Mouse (Mus musculus) splenic B cell, adult 2 months (primary cell): ENCODE measurements around the gene Midn.

Experiments used
- DNase-seq: peaks from one replicate; pipeline ENCODE4 v3.0.0-alpha.2; 2011; ENCODE audit warnings: low read depth, low spot score
- H3K27me3 ChIP-seq: 2 replicates; pipeline ENCODE4 v1.6.1; 2012; ENCODE audit warnings: mild to moderate bottlenecking, low read length, moderate library complexity, mixed read lengths; ENCODE audit not compliant: control insufficient read depth, poor library complexity, insufficient read depth, severe bottlenecking
- H3K36me3 ChIP-seq: 2 replicates; pipeline ENCODE4 v1.6.1; 2012; ENCODE audit warnings: mild to moderate bottlenecking, low read length, moderate library complexity, mixed read lengths; ENCODE audit not compliant: control insufficient read depth, poor library complexity, insufficient read depth, severe bottlenecking

The Midn gene

GRCm38 (mm10) chr10:80116927-80117691 is 31.0 kb upstream of the Midn start:
- Histone ChIP-seq H3K36me3 (peaks cover 2% of the 10 kb centered on the region), H3K27me3 (no peaks in the 10 kb centered on the region)
- DNase-seq: peak; percentile 53

GRCm38 (mm10) chr10:80117736-80118135 is 30.3 kb upstream of the Midn start:
- Histone ChIP-seq H3K36me3 (peaks cover 2% of the 10 kb centered on the region), H3K27me3 (no peaks in the 10 kb centered on the region)
- no peak for DNase-seq

DNA sequence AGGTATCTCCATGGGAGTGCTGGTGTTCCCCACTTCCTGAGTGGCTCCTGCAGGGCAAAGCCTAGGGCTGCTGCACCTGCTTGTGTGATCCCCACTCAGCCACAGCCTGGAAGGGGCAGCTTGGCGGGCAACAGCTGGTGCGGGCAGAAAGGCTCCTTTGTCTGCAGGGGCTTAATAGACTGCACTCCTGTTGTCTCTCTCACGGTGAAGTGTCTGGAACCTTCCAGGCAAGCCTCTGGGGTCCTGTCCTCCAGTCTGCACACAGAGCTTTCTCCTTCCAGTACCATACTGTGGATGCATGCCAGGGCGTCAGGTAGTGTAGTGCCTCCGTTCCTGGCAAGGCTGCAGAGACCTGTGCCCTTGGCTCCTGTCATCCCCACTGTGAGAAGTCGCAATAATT is 29.5 kb upstream of the Midn start:
- Histone ChIP-seq H3K27me3 (no peaks in the 10 kb centered on the region), H3K36me3 (peaks cover 2% of the 10 kb centered on the region)
- DNase-seq: no peak

- no peaks in the 10 kb centered on the region for H3K27me3 ChIP-seq
- DNase-seq: no peak
- peaks cover 2% of the 10 kb centered on the region for H3K36me3 ChIP-seq
Measured at GRCm38 (mm10) chr10:80120146-80120545, 27.9 kb upstream of the Midn start.

- Histone ChIP-seq H3K36me3 (peaks cover 4% of the 10 kb centered on the region), H3K27me3 (no peaks in the 10 kb centered on the region)
- DNase-seq: no peak
Measured at GRCm38 (mm10) chr10:80121639-80122038, 26.4 kb upstream of the Midn start.

GRCm38 (mm10) chr10:80123932-80124562 is 24.0 kb upstream of the Midn start:
- Histone ChIP-seq H3K36me3 (peaks cover 12% of the 10 kb centered on the region), H3K27me3 (no peaks in the 10 kb centered on the region)
- no peak for DNase-seq

GRCm38 (mm10) chr10:80127920-80128319 is 20.2 kb upstream of the Midn start:
- no peak for DNase-seq
- Histone ChIP-seq H3K27me3 (no peaks in the 10 kb centered on the region), H3K36me3 (peaks cover 14% of the 10 kb centered on the region)

DNA sequence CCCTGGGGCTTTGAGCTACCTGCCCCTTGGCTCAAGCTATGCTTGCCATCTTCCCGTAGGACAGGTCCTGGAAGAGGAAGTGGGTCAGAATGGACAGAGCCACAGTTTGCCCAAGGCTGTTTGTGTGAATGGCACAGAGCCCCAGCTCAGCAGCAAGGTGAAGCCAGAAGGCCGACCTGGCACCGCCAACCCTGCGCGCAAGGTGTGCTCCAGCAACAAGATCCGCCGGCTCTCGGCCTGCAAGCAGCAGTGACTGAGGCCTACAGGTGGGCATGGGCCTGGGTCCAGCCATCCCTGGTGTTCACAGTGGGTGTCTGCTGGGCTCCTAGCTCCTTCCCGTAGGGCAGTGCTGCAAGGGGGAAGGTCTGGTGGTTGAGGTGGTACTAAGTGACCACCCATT is 18.2 kb upstream of the Midn start:
- DNase-seq: no peak
- H3K27me3 ChIP-seq: no peaks in the 10 kb centered on the region
- peaks cover 14% of the 10 kb centered on the region for H3K36me3 ChIP-seq

DNA sequence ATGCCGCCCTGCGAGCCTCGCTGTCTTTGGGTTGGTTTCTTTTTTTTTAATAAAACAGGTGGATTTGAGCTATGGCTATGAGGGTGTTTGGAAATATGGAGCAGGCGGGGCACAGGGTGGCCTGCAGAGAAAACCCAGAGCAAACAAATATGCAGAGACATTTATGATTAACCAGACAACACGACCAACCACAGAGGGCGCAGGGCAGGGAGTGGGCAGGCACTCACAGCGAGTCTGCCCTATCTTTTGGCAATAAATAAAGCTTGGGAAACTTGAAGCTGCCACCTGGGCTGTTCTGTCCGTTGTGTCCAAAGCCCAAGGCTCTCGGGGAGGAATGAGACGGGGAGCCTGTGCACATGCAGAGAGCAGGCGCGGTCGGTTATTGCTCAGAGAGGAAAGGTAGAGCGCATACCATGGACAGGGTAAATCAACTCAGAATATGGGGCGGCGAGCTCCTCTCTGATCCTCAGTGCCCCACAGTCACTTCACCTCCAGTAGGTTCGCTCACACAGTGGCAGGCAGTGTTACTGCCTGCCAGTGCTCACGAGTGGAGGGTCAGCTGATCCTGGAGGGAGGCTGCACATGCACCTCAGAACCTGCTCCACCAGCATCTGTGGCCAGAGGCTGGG is 17.6 kb upstream of the Midn start:
- H3K27me3 ChIP-seq: no peaks in the 10 kb centered on the region
- H3K36me3 ChIP-seq: peaks cover 14% of the 10 kb centered on the region
- DNase-seq: no peak

GRCm38 (mm10) chr10:80131316-80131951 is 16.6 kb upstream of the Midn start:
- DNase-seq: no peak
- H3K36me3 ChIP-seq: peaks cover 12% of the 10 kb centered on the region
- H3K27me3 ChIP-seq: no peaks in the 10 kb centered on the region

GRCm38 (mm10) chr10:80131952-80132350 is 16.1 kb upstream of the Midn start:
- Histone ChIP-seq H3K27me3 (no peaks in the 10 kb centered on the region), H3K36me3 (peaks cover 10% of the 10 kb centered on the region)
- no peak for DNase-seq

DNA sequence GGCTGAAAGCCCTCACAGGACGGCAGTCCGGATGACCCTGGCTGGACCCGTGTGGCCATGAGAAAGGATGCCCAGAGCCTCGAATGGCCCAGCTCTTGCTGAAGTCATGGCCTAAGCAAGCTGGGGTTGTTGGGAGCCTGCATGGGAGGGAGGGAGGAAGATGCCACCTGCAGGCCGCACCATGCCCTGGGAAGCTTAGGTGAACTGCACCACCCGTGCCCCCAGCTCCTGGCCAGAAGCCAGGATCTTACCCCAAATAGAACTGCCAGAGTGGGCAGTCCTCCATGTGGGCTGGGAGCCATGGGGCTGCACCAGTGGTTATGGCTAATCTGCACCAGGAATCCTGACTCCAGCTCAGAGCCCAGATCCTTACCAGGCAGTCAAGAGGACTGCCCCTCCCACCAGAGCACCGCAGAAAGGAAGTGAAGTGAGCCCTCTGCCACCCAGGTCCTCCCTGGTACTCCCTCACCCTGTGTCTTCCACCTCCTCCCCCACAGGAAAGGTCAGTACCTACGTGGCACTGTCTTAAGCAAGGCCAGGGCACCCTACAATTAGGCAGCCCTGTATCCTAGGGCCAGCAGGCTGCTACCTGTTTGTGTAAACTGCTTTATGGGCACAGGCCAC is 14.7 kb upstream of the Midn start:
- H3K36me3 ChIP-seq: peaks cover 4% of the 10 kb centered on the region
- peak; percentile 45 for DNase-seq
- no peaks in the 10 kb centered on the region for H3K27me3 ChIP-seq

DNA sequence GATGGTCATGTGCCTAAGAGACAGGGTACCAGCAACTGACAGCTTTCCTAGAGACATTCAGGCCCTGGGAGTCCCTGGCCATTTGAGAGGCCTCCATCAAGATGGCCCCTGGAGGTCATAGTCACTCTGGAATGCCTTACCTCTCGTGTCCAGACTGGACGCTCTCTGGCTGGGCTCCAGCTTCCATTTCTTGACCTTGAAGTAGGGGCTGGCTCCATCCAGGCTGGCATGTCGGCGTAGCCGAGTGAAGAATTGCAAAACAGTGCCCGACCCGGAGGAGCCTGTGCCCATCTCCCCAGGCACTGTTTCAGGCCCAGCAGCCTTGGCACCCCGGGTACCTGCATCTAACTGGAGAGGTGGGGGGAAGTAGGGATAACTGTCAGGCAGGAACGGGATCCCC is 13.7 kb upstream of the Midn start:
- Histone ChIP-seq H3K27me3 (no peaks in the 10 kb centered on the region), H3K36me3 (peaks cover 4% of the 10 kb centered on the region)
- DNase-seq: no peak

DNA sequence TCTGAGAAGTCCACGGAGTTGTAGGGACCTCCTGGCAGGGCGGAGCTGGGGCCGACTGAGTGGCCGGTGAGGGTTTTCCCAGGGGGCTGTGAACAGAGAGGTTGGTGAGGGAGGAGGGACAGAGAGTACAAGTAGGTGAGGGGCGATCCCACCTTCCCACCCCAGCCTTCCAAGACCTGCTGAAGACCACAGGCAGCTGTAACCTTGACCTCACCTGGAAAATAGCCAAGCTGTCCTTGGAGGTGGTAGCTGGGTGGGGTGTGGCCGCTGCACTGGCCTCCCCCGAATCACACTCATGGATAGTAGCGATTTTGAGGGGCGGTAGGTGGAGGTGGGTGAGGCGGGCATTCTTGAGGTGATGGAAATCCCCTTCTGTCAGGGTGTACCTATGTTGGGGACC is 12.9 kb upstream of the Midn start:
- no peaks in the 10 kb centered on the region for H3K27me3 ChIP-seq
- no peak for DNase-seq

More for the DNA sequence above, 12.9 kb upstream of the Midn start:
- peaks cover 1% of the 10 kb centered on the region; the same call in 1 of the 2 replicates for H3K36me3 ChIP-seq
